Mouse (Mus musculus) CH12.LX (cell line): ENCODE measurements around the gene Olfr1506.

Source experiments
- CHD1 ChIP-seq: IDR thresholded peaks from 2 replicates; pipeline ENCODE4 v1.6.1; 2012; ENCODE audit warnings: low read depth, low read length, improper control_type of control experiment, inconsistent platforms
- CTCF ChIP-seq, 2 experiments: IDR thresholded peaks in 1 of 2; conservative IDR thresholded peaks in 1 of 2; 2 replicates each; pipeline ENCODE4 v1.5.1; 2011 to 2012; ENCODE audit warnings: low read depth in 2 of 2, low read length in 2 of 2, improper control_type of control experiment in 1 of 2, inconsistent platforms in 1 of 2, mild to moderate bottlenecking in 1 of 2, moderate library complexity in 1 of 2
- E2F4 ChIP-seq: IDR thresholded peaks from 2 replicates; pipeline ENCODE4 v1.6.1; 2011; ENCODE audit warnings: low read depth, low read length, improper control_type of control experiment; ENCODE audit not compliant: insufficient replicate concordance
- ELF1 ChIP-seq: IDR thresholded peaks from 2 replicates; pipeline ENCODE4 v1.6.1; 2014; ENCODE audit warnings: low read depth, mild to moderate bottlenecking, inconsistent platforms, low read length, improper control_type of control experiment
- EP300 ChIP-seq: IDR thresholded peaks from 2 replicates; pipeline ENCODE4 v1.6.1; 2011; ENCODE audit warnings: low read length, improper control_type of control experiment
- ETS1 ChIP-seq: conservative IDR thresholded peaks from 2 replicates; pipeline ENCODE4 v1.6.1; 2012; ENCODE audit warnings: low read depth, mild to moderate bottlenecking, inconsistent platforms, low read length, improper control_type of control experiment, moderate library complexity
- MAFK ChIP-seq: IDR thresholded peaks from 2 replicates; pipeline ENCODE4 v1.6.1; 2011; ENCODE audit warnings: low read length, improper control_type of control experiment; ENCODE audit not compliant: insufficient replicate concordance
- MYC ChIP-seq: IDR thresholded peaks from 2 replicates; pipeline ENCODE4 v1.6.1; 2011; ENCODE audit warnings: low read depth, mild to moderate bottlenecking, improper control_type of control experiment, low read length
- POLR2A ChIP-seq: IDR thresholded peaks from 2 replicates; pipeline ENCODE4 v1.6.1; 2011; ENCODE audit warnings: low read depth, mild to moderate bottlenecking, improper control_type of control experiment, low read length
- TCF12 ChIP-seq: IDR thresholded peaks from 2 replicates; pipeline ENCODE4 v1.6.1; 2014; ENCODE audit warnings: low read depth, mild to moderate bottlenecking, inconsistent platforms, low read length, improper control_type of control experiment
- UBTF ChIP-seq: IDR thresholded peaks from 2 replicates; pipeline ENCODE4 v1.6.1; 2012; ENCODE audit warnings: low read depth, mild to moderate bottlenecking, inconsistent platforms, low read length, improper control_type of control experiment, moderate library complexity
- USF1 ChIP-seq: IDR thresholded peaks from 2 replicates; pipeline ENCODE4 v1.6.1; 2014; ENCODE audit warnings: low read depth, mild to moderate bottlenecking, inconsistent platforms, low read length, improper control_type of control experiment
- ZKSCAN1 ChIP-seq: IDR thresholded peaks from 2 replicates; pipeline ENCODE4 v1.6.1; 2012; ENCODE audit warnings: low read depth, inconsistent platforms, low read length, improper control_type of control experiment, borderline replicate concordance

DNA sequence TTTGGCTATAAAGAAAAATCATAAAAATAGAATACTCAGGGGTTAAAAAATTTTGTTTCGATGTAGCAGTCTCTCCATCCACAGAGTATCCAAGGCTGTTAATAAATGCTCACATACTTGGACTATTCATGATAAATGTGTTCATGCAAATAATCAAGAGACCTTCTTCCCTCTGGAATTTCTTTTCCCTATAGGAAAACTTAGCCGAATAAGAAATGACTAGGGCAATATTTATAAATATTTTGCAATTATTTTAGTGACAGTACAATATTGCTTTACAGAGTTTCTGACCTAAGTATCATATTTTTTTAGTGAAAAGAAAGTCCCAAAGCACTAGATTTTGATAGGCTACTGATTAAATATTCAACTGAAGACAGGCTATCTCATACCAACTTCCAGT, 46.6 kb upstream of the Olfr1506 start, which contains the start of gene Olfr1271:
- TF ChIP-seq TCF12, result no peak
- TF ChIP-seq USF1, result no peak
- TF ChIP-seq CTCF (conservative IDR thresholded peaks at IDR 0.05 in 1 of 2, IDR thresholded peaks at IDR 0.05 in 1 of 2; ENCODE audit: low read depth in 2 of 2, low read length in 2 of 2), result no peak
- TF ChIP-seq EP300, result no peak
- no peak for TF ChIP-seq POLR2A
- no peak for TF ChIP-seq ELF1
- TF ChIP-seq UBTF, result no peak
- TF ChIP-seq MYC, result no peak
- no peak for TF ChIP-seq ETS1
- TF ChIP-seq MAFK, result no peak
- TF ChIP-seq CHD1, result no peak
- no peak for TF ChIP-seq ZKSCAN1
- TF ChIP-seq E2F4, result no peak
